Mouse (Mus musculus) gastrocnemius, postnatal 4 days (tissue): ENCODE data around the gene Rps27l. TPM values are rescaled to one million over a fixed set of nuclear protein-coding genes. Genes with fewer than 3 reads are reported as not detected.

Experiments
- DNase-seq, 2 experiments: peaks; one replicate each; pipeline ENCODE4 v3.0.0; 2021 to 2022; ENCODE audit warnings: low spot score in 2 of 2, mixed read lengths in 2 of 2
- total RNA-seq, 2 experiments: library from RNA; stranded (reverse); gene quantifications; 2 replicates each; pipeline ENCODE4 v1.2.3; 2021

The Rps27l gene
- total RNA-seq, 2 experiments from 2014 or later = 185 to 210 TPM

- no peak for DNase-seq
Observed at GRCm38 (mm10) chr9:66978468-66978867, 32.6 kb downstream of the Rps27l start.

- DNase-seq = peak; percentile 42 to 65
Observed at GRCm38 (mm10) chr9:66980458-66980857, 34.6 kb downstream of the Rps27l start.

DNA sequence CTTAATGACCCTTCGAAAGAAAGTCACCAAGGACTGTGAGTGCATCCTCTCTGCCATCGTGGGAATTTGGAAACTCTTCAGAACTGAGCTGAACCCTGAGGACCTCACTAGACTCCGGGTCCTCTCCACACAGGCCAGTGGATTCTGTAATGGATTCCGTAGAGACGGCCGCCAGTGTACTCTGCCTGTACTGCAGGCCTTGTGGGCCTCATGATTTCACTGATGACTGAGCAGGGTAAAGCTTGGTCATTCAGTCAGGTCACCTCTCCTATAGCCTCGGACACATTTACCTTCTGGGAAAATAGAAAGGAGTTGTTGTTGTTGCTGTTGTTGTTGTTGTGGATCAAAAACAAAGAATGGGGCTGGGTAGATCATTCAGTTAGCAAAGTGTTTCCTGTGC is 36.2 kb downstream of the Rps27l start:
- DNase-seq = no peak

DNA sequence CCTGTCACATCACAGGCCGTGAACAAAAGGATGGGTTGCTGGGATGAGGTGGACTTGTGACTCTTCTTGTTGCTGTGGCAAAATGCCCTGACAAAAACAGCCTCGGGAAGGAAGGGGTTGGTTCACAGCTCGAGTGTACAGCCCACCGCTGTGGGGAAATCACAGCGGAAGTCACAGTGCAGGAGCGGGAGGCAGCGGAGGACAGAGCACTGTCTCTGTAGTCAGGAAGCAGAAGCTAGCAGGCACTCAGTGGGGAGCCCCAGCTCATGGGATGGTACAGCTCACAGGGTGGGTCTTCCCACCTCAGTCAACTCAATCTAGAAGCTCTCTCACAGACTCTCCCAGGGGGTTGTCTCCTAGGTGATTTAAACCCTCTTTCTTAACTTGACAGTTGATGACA is 39.5 kb downstream of the Rps27l start:
- no peak for DNase-seq

DNA sequence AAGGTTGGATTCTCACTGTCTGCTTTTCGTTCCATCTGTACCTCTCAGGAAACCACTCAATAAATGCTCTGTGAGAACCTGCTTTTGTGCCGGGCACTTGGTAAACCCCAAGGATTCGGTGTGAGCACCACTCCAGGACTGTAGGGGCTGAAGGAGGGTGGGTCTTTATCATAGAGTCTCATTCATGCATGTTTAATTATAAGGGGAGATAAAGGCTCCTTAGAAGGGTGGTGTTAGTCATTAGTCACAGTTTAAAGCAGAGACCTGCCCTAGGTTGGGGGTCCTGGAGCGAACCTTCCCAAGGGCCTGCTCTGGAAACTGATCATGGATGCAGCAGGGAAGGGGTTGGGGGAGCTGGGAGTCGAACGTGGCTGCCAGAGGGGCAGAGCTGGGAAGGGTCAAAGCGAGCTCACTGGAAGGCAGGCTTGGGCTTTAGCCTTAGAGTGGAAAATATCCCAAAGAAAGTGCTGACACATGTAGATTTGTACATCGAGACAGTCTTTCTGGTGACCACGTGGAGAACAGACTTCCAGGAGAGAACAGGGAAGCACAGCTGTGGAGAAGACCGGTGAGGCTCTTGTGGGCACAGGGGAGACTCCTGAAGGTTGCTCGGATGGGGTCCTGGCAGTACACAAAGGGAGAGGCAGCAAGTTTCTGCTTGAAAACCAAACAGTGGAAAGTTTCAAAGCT is 42.5 kb downstream of the Rps27l start:
- DNase-seq = no peak

- DNase-seq = peak in 1 of 2 experiments; percentile 36
Observed at GRCm38 (mm10) chr9:66988888-66989414, 43.1 kb downstream of the Rps27l start.

GRCm38 (mm10) chr9:66989581-66989980 is 43.7 kb downstream of the Rps27l start:
- no peak for DNase-seq

GRCm38 (mm10) chr9:66990046-66990445 is 44.2 kb downstream of the Rps27l start:
- DNase-seq = no peak

DNA sequence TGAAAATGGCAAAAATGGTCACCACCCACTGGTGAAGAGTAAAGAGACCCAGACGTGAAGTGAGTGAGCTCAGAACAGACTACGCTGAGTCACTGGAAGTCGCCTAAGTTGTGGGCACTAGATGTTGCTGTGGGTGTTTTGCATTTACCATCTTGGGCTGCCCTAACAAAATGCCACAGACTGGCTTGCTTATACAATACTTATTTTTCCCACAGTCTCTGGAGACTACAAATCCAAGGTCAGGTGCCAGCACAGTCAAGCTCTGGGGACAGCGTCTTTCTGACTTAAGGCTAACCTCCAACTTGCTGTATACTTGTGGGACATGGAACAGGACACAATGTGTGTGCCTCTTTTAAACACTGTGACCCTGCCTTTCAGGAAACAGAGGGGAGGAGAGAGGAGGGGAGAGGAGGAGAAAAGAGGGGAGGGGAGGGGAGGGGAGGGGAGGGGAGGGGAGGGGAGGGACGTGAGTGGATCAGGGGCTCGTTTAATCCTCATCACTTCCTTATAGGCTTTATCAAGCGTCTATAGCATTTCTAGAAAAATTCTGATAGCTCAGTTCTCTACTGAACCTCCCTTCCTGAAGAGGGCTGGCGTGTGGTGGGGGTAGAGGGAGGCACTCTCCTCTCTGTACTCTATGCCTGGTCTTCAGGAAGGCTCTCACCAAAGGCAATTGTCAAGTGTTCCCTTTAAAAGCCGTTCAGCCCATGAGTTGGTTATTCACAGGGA is 45.3 kb downstream of the Rps27l start:
- DNase-seq = no peak

DNA sequence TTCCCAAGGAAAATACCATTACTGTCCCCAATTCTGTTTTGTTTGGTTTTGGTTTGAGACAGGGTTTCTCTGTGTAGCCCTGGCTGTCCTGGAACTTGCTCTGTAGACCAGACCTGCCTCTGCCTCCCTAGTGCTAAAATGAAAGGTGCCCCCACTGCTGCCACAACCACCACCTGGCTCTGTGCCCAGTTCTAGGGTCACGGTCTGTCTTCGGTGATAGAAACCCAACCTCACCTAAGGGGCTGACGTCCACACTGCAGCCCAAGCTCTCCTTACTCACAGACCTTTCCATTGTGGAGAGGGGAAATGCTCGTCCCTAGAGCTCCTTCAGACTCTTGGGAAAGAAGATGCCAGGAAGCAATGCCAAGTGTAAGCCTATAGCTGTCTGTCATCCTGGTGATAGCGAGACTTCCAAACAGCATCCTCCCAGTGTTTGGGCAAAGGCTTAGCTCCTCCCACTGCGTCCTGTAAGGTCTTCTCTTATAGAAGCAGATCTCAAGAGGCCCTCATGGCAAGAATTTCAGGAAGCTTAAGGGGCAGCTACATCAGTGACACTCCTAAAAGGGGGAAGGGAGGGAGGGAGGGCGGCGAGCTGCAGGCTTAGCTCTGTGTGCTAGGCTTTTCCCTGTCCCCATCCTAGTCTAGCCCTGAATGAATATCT is 46.0 kb downstream of the Rps27l start:
- no peak for DNase-seq

Other genes starting within 250 kb of the Rps27l start
- 1 to 10 TPM; 1.4 to 2.2 TPM for gene Car12, start 232.4 kb upstream of the Rps27l start, total RNA-seq
- 1 to 10 TPM; 3.9 to 5.3 TPM for gene Aph1b, start 150.6 kb upstream of the Rps27l start, total RNA-seq
- under 1 TPM; 0.13 to 0.44 TPM for gene Gm10647, start 149.0 kb upstream of the Rps27l start, total RNA-seq
- under 1 TPM; 0.80 to 0.98 TPM for gene Aph1c, start 111.4 kb upstream of the Rps27l start, total RNA-seq
- 10 to 100 TPM; 20.3 to 20.6 TPM for gene Rab8b, start 26.4 kb upstream of the Rps27l start, total RNA-seq
- gene Lactb, start 29.4 kb downstream of the Rps27l start, total RNA-seq = 10 to 100 TPM; 13.5 to 17.5 TPM
- gene Tpm1, start 103.3 kb downstream of the Rps27l start, total RNA-seq = 1,000 to 10,000 TPM; 7,029 to 7,975 TPM